Mouse (Mus musculus) ovary, adult 18-20 months (tissue): Measurements from ENCODE around the gene Cdh3.
"Not testable (repeated sequence)": the region's sequence is repeated elsewhere in the genome, so short reads cannot be mapped to it uniquely, and the experiment has no call there.

Experiments used
- DNase-seq: peaks from one replicate; pipeline ENCODE4 v3.0.0; 2022; ENCODE audit warnings: low spot score, mixed read lengths

Cdh3 gene

GRCm38 (mm10) chr8:106571551-106572172, 61.0 kb downstream of the Cdh3 start:
- no peak for DNase-seq

- not testable (repeated sequence) for DNase-seq
These were observed 61.5 kb downstream of the Cdh3 start for GRCm38 (mm10) chr8:106572175-106572574.

GRCm38 (mm10) chr8:106573168-106573567, 62.5 kb downstream of the Cdh3 start, which contains the start of gene Gm10073:
Gene Gm10073, minus strand, starts transcription at chr8:106573461.
- not testable (repeated sequence) for DNase-seq

GRCm38 (mm10) chr8:106574283-106574682, 63.6 kb downstream of the Cdh3 start:
- no peak for DNase-seq

GRCm38 (mm10) chr8:106576849-106577555, 66.3 kb downstream of the Cdh3 start:
- no peak for DNase-seq

- no peak for DNase-seq
These were observed 68.8 kb downstream of the Cdh3 start for GRCm38 (mm10) chr8:106579510-106579909.

GRCm38 (mm10) chr8:106581344-106582088, 70.8 kb downstream of the Cdh3 start:
- DNase-seq: no peak

GRCm38 (mm10) chr8:106584942-106585670, 74.4 kb downstream of the Cdh3 start:
- no peak for DNase-seq

GRCm38 (mm10) chr8:106585671-106586037, 75.0 kb downstream of the Cdh3 start:
- no peak for DNase-seq

- DNase-seq: no peak
These were observed 76.2 kb downstream of the Cdh3 start for GRCm38 (mm10) chr8:106586896-106587295.

- DNase-seq: no peak
These were observed 78.0 kb downstream of the Cdh3 start for GRCm38 (mm10) chr8:106588443-106589431.

GRCm38 (mm10) chr8:106592458-106592857, 81.8 kb downstream of the Cdh3 start:
- DNase-seq: no peak

- not testable (repeated sequence) for DNase-seq
These were observed 84.9 kb downstream of the Cdh3 start for GRCm38 (mm10) chr8:106595623-106596022.

- DNase-seq: no peak
These were observed 86.4 kb downstream of the Cdh3 start for GRCm38 (mm10) chr8:106597067-106597466.

GRCm38 (mm10) chr8:106599265-106599979, 88.7 kb downstream of the Cdh3 start:
- no peak for DNase-seq

GRCm38 (mm10) chr8:106603131-106603819, 92.6 kb downstream of the Cdh3 start, which contains the start of gene Cdh1:
Gene Cdh1, plus strand, starts transcription at chr8:106603351.
- DNase-seq: peak; percentile 51

- no peak for DNase-seq
These were observed 93.2 kb downstream of the Cdh3 start for GRCm38 (mm10) chr8:106603933-106604332.

- no peak for DNase-seq
These were observed 95.0 kb downstream of the Cdh3 start for GRCm38 (mm10) chr8:106605657-106606056.

GRCm38 (mm10) chr8:106606121-106606520, 95.4 kb downstream of the Cdh3 start:
- DNase-seq: no peak
